Mouse (Mus musculus): ENCODE measurements around the gene Hoxa9. TPM values are rescaled to one million over a fixed set of nuclear protein-coding genes. Genes with fewer than 3 reads are reported as not detected.
A peak's percentile ranks its signal among the peaks of the same experiment; 100 is the strongest.

Hoxa9 gene
- polyA plus RNA-seq, 1 experiment: not detected

GRCm38 (mm10) chr6:52208072-52208867 lies 22.6 kb downstream of the Hoxa9 start, which contains the start of gene Hoxa6:
Gene Hoxa6, minus strand, starts transcription at chr6:52208722.
- Histone ChIP-seq H3K4me3 (replicated peaks; ENCODE audit: extremely low read depth, low read depth, low read length) (peak within 1 kb of the TSS; percentile 50), H3K4me1 (ENCODE audit: control insufficient read depth, insufficient read depth, low read length) (peaks cover 12% of the 10 kb centered on the region)
- DNase-seq: no peak
- 13% methylated on average over 47 of the region's 47 CpGs for WGBS
- TF ChIP-seq POLR2A (IDR thresholded peaks at IDR 0.05; ENCODE audit: borderline replicate concordance, extremely low read depth, low read depth, low read length): no peak
- TF ChIP-seq CTCF (IDR thresholded peaks at IDR 0.05; ENCODE audit: insufficient read depth, low read length): no peak

GRCm38 (mm10) chr6:52207684-52207976 lies 23.3 kb downstream of the Hoxa9 start:
- no peak for DNase-seq

GRCm38 (mm10) chr6:52206882-52207683 lies 23.8 kb downstream of the Hoxa9 start:
- peaks cover 6% of the 10 kb centered on the region; the same call in 1 of the 2 replicates for H3K4me1 ChIP-seq (ENCODE audit: control insufficient read depth, insufficient read depth, low read length)
- H3K4me3 ChIP-seq (replicated peaks; ENCODE audit: extremely low read depth, low read depth, low read length): no peak overlapping the region
- no peak for DNase-seq
- 53% methylated on average over 4 of the region's 4 CpGs for WGBS
- TF ChIP-seq POLR2A (IDR thresholded peaks at IDR 0.05; ENCODE audit: borderline replicate concordance, extremely low read depth, low read depth, low read length) (no peak), CTCF (IDR thresholded peaks at IDR 0.05; ENCODE audit: insufficient read depth, low read length) (no peak)

More at GRCm38 (mm10) chr6:52207684-52207976, 23.3 kb downstream of the Hoxa9 start:
- Histone ChIP-seq H3K4me1 (ENCODE audit: control insufficient read depth, insufficient read depth, low read length) (peaks cover 8% of the 10 kb centered on the region), H3K4me3 (replicated peaks; ENCODE audit: extremely low read depth, low read depth, low read length) (no peak overlapping the region)
- TF ChIP-seq POLR2A (IDR thresholded peaks at IDR 0.05; ENCODE audit: borderline replicate concordance, extremely low read depth, low read depth, low read length) (no peak), CTCF (IDR thresholded peaks at IDR 0.05; ENCODE audit: insufficient read depth, low read length) (no peak)

- WGBS: 54% methylated on average over 55 of the region's 55 CpGs
- TF ChIP-seq POLR2A (IDR thresholded peaks at IDR 0.05; ENCODE audit: borderline replicate concordance, extremely low read depth, low read depth, low read length): no peak
- TF ChIP-seq CTCF (IDR thresholded peaks at IDR 0.05; ENCODE audit: insufficient read depth, low read length): no peak
- H3K4me1 ChIP-seq (ENCODE audit: control insufficient read depth, insufficient read depth, low read length): peaks cover 3% of the 10 kb centered on the region; the same call in 1 of the 2 replicates
- H3K4me3 ChIP-seq (replicated peaks; ENCODE audit: extremely low read depth, low read depth, low read length): no peak overlapping the region
- no peak for DNase-seq
Measured at GRCm38 (mm10) chr6:52205638-52206621, 25.0 kb downstream of the Hoxa9 start.

GRCm38 (mm10) chr6:52205221-52205620 lies 25.7 kb downstream of the Hoxa9 start:
- Histone ChIP-seq H3K4me1 (ENCODE audit: control insufficient read depth, insufficient read depth, low read length) (peaks cover 3% of the 10 kb centered on the region; the same call in 1 of the 2 replicates), H3K4me3 (replicated peaks; ENCODE audit: extremely low read depth, low read depth, low read length) (no peak overlapping the region)
- WGBS: 47% methylated on average over 14 of the region's 14 CpGs
- TF ChIP-seq CTCF (IDR thresholded peaks at IDR 0.05; ENCODE audit: insufficient read depth, low read length) (no peak), POLR2A (IDR thresholded peaks at IDR 0.05; ENCODE audit: borderline replicate concordance, extremely low read depth, low read depth, low read length) (no peak)
- no peak for DNase-seq

GRCm38 (mm10) chr6:52204050-52204752 lies 26.7 kb downstream of the Hoxa9 start, which contains the start of gene Hoxa5:
Gene Hoxa5, minus strand, starts transcription at chr6:52204587.
- Histone ChIP-seq H3K4me1 (ENCODE audit: control insufficient read depth, insufficient read depth, low read length) (peaks cover 3% of the 10 kb centered on the region; the same call in 1 of the 2 replicates), H3K4me3 (replicated peaks; ENCODE audit: extremely low read depth, low read depth, low read length) (peak within 1 kb of the TSS; percentile 94)
- 11% methylated on average over 65 of the region's 65 CpGs for WGBS
- peak; percentile 75 for DNase-seq
- 0 out of 2 replicates have a peak, but pooled peaks have one; percentile 40 for TF ChIP-seq POLR2A (IDR thresholded peaks at IDR 0.05; ENCODE audit: borderline replicate concordance, extremely low read depth, low read depth, low read length)
- peak; percentile 66 for TF ChIP-seq CTCF (IDR thresholded peaks at IDR 0.05; ENCODE audit: insufficient read depth, low read length)

- peak; percentile 4; the same call in 1 of the 2 replicates for TF ChIP-seq POLR2A (IDR thresholded peaks at IDR 0.05; ENCODE audit: borderline replicate concordance, extremely low read depth, low read depth, low read length)
- TF ChIP-seq CTCF (IDR thresholded peaks at IDR 0.05; ENCODE audit: insufficient read depth, low read length): no peak
- no peak for DNase-seq
- peak overlapping the region; percentile 94 for H3K4me3 ChIP-seq (replicated peaks; ENCODE audit: extremely low read depth, low read depth, low read length)
- no peaks in the 10 kb centered on the region for H3K4me1 ChIP-seq (ENCODE audit: control insufficient read depth, insufficient read depth, low read length)
- 12% methylated on average over 46 of the region's 46 CpGs for WGBS
Measured at GRCm38 (mm10) chr6:52203371-52204049, 27.4 kb downstream of the Hoxa9 start.

- TF ChIP-seq CTCF (IDR thresholded peaks at IDR 0.05; ENCODE audit: insufficient read depth, low read length) (no peak), POLR2A (IDR thresholded peaks at IDR 0.05; ENCODE audit: borderline replicate concordance, extremely low read depth, low read depth, low read length) (no peak)
- 9% methylated on average over 10 of the region's 10 CpGs for WGBS
- peak overlapping the region; percentile 94 for H3K4me3 ChIP-seq (replicated peaks; ENCODE audit: extremely low read depth, low read depth, low read length)
- H3K4me1 ChIP-seq (ENCODE audit: control insufficient read depth, insufficient read depth, low read length): no peaks in the 10 kb centered on the region
- no peak for DNase-seq
Measured at GRCm38 (mm10) chr6:52203121-52203370, 27.8 kb downstream of the Hoxa9 start.

Measured in lung, adult 2 months (tissue).